Mouse (Mus musculus) C3H10T1/2 (cell line): ENCODE measurements around the gene Higd2a. TPM values are rescaled to one million over a fixed set of nuclear protein-coding genes. Genes with fewer than 3 reads are reported as not detected.

Source experiments
- polyA plus RNA-seq, 2 experiments: library from polyadenylated mRNA; unstranded; fragments of >200 nt; fragmentation: generic; extraction: Trizol; gene quantifications; one replicate each; pipeline ENCODE4 v1.2.1; 2012; ENCODE audit warnings: missing spikeins in 2 of 2

Higd2a gene
- 100 to 1,000 TPM; 236 to 309 TPM for polyA plus RNA-seq

DNA sequence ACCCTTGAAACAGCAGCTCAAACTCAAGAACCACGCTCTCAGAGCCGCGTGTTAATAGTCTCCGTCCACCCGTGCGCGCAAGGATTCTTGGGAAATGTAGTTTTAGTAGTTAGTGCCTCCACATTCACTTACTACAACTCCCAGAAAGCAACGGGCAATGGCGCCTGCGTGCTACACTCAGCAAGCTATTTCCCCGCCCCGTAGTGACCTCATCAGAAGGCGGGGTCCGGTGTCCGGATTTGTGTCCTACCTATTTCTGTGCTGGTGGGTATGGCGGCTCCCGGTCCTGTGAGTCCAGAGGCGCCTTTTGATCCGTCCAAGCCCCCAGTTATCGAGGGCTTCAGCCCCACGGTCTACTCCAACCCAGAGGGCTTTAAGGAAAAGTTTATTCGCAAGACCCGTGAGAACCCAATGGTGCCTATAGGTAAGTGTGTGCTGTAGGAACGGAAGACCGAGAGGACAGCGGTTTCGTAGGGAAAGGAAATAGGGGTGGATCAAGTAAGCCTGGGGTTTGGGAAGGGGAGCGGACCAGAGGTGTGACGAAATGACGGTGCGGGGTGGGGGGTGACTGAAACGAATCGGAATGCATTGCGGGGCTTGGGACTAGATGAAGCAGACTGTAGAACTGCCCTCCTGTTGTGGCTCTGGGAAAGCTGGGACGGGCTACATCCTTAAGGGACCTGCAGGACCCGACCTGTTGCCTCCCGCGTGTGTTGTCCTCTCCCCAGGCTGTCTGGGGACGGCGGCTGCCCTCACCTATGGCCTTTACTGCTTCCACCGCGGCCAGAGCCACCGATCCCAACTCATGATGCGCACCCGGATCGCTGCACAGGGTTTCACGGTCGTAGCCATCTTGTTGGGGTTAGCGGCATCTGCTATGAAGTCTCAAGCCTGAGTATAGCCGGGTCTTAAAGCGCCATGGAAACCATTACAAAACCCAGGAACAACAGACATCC is at the start of gene Higd2a, which contains the start of gene Nop16:
Gene Higd2a, plus strand, starts transcription at position 212 of the 956 bp plus-strand sequence.
Gene Nop16, minus strand, starts transcription at position 95 of the 956 bp plus-strand sequence.

GRCm38 (mm10) chr13:54565201-54565581 is 24.8 kb upstream of the Higd2a start, which contains the start of gene 4833439L19Rik:
Gene 4833439L19Rik (minus strand): TSS chr13:54565435.

GRCm38 (mm10) chr13:54574854-54575481 is 15.0 kb upstream of the Higd2a start, which contains the start of gene Arl10:
Gene Arl10 (plus strand): TSS chr13:54575015.

DNA sequence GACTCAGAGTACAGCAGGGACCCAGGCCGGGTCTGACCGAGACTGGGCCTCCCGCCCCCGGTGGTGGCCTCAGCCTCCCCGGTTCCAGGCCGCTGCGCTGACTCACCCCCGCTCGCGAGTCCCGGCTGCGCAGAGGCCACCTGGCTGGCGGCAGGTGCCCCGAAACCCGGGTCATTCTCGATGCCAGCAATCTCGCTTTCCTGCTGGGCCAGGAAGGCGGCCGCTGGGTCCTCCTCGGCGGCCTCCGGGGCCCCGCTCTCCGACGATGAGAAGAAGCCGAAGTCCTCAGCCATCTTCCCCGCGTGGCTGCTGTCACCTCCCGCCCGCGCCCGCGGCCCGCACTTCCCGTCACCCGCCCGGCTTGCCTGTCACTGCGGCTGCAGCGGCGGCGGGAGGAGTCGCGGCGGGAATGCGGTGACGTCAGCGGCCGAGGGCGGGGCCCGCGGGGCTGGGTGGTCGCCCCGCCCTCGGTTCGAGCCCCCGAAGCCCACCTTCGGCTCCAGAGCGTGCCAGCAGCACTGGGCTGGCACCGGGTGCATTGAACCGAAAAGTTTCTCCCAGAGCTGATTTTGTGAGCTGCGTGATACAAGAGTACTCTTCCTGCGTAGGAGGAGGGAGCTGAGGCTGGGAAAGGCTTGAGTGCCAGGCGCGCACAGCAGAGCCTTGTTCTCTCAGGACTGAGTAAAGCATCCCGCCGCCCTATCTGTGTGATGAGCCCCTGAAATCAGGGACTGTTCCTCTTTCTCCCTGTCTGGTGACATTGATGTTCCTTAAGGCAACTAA is 21.2 kb downstream of the Higd2a start, which contains the start of gene Cltb:
Gene Cltb, minus strand, starts transcription at position 373 of the 783 bp plus-strand sequence.

GRCm38 (mm10) chr13:54621155-54621932 is 31.3 kb downstream of the Higd2a start, which contains the start of gene Faf2:
Gene Faf2 (plus strand): TSS chr13:54621784.

Other genes starting within 250 kb of the Higd2a start
- gene Cplx2, start 218.9 kb upstream of the Higd2a start, polyA plus RNA-seq, result 10 to 100 TPM in 1 of 2 experiments, 1 to 10 TPM in 1; 2.3 to 11.6 TPM
- gene Thoc3, start 121.4 kb upstream of the Higd2a start, polyA plus RNA-seq, result 10 to 100 TPM; 32.4 to 45.6 TPM
- gene Simc1, start 86.4 kb upstream of the Higd2a start, polyA plus RNA-seq, result 1 to 10 TPM in 1 of 2 experiments, under 1 TPM in 1; 0.83 to 6.6 TPM
- 10 to 100 TPM; 20.0 to 49.7 TPM for gene 4833439L19Rik, start 24.8 kb upstream of the Higd2a start, polyA plus RNA-seq
- gene Arl10, start 15.2 kb upstream of the Higd2a start, polyA plus RNA-seq, result 10 to 100 TPM in 1 of 2 experiments, 1 to 10 TPM in 1; 3.8 to 13.9 TPM
- gene Nop16, start 117 bp upstream of the Higd2a start, polyA plus RNA-seq, result 10 to 100 TPM; 34.3 to 60.0 TPM
- 100 to 1,000 TPM in 1 of 2 experiments, 10 to 100 TPM in 1; 71.5 to 127 TPM for gene Cltb, start 21.1 kb downstream of the Higd2a start, polyA plus RNA-seq
- 10 to 100 TPM in 1 of 2 experiments, 1 to 10 TPM in 1; 8.0 to 33.2 TPM for gene Faf2, start 31.6 kb downstream of the Higd2a start, polyA plus RNA-seq
- 10 to 100 TPM in 1 of 2 experiments, 1 to 10 TPM in 1; 3.0 to 19.6 TPM for gene Rnf44, start 103.7 kb downstream of the Higd2a start, polyA plus RNA-seq
- not detected for gene Cdhr2, start 111.3 kb downstream of the Higd2a start, polyA plus RNA-seq
- not detected for gene Gprin1, start 159.7 kb downstream of the Higd2a start, polyA plus RNA-seq
- under 1 TPM in 1 of 2 experiments, not detected in 1; 0.07 TPM for gene Sncb, start 176.4 kb downstream of the Higd2a start, polyA plus RNA-seq
- under 1 TPM in 1 of 2 experiments, not detected in 1; 0.13 TPM for gene Eif4e1b, start 193.8 kb downstream of the Higd2a start, polyA plus RNA-seq
- gene Tspan17, start 199.2 kb downstream of the Higd2a start, polyA plus RNA-seq, result 10 to 100 TPM; 46.3 to 66.0 TPM